Mouse (Mus musculus) spleen, adult 18-20 months (tissue): ENCODE results near the gene Soga1.

Experiments
- DNase-seq, 2 experiments: peaks; one replicate each; pipeline ENCODE4 v3.0.0; 2022; ENCODE audit warnings: mixed read lengths in 2 of 2

The Soga1 gene

DNA sequence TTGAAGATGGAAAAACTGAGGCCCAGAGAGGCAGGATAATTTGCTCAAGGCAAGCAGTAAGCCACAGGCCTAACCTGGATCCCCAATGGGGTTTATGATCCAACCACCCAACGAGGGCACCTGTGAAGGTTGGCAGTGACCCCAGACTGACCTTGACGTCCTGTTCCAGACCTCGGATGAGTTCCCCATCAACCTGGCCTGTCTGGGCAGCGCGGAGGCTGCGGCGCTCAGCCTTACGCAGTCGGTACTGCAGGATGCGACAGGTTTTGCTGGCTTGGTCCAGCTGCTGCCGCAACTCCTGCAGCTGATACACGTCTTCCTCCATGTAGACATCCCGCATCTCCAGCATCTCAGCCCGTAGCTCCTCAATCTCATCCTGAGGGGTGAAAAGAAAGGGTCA, 19.0 kb downstream of the Soga1 start:
- DNase-seq = no peak

DNA sequence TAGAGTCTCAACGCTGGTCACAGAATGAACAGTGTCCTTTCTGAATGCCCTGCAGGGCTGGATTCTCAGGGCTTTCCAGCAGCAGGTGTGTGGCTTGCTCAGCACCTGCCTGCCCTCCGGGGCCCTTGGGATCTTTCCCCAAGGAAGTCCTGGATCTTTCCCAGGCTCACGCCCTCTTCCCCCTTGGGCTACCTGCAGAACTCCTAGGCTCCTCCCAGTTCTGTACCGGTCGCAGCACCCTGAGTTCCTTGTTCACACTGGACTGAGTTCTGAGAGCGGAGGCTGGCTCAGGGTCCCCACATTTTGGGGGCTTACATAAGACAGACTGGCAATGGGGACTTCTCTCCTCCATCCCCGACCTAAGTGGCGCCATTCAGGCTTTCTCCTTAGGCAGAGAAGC, 19.9 kb downstream of the Soga1 start:
- no peak for DNase-seq

DNA sequence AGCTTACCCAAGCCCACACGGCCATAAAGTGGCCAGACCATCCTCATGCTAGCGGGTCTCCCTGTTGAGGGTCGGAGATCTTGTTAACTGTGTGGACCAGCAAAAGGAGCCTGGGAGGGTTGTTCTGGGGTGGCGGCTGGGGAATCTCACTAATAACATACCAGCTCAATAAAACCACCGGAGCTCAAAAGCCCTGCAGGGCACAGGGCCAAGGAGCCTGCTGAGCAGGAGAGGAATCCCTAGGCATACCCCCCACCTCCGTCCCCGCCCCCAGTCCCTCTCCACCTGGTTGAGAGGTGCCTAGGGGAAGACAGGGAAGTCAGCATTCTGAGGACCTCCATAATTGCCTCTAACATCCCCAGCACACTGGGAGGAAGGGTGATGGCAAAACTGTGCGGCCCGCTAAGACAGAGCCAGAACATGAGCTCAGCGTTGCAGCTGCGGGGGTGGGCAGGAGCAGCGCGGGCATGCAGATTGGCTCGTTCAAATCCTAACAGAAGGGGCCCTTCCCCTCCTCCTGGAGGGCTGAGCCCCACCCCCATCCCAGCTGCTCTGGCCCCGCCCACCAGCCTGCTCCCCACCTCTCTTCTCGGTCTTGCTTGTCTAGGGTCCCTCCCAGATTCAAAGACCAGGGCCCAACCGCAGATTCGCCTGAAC, 20.6 kb downstream of the Soga1 start:
- no peak for DNase-seq

DNA sequence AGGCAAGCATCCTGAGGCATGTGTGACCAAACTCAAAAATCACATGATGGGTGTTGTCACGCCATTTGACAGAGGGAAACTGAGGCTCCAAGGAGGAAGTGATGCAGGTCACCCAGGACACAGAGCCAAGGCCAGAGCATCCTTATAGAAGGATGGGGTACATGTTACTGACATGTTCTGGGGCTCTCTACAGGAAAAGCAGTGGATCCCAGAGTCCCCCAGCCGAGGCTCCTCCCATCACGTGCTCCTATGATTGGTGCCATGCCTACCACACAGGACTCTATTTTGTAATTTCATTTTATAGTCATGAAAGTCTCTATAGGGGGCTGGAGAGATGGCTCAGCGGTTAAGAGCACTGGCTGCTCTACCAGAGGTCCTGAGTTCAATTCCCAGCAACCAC, 21.3 kb downstream of the Soga1 start:
- DNase-seq = no peak

DNA sequence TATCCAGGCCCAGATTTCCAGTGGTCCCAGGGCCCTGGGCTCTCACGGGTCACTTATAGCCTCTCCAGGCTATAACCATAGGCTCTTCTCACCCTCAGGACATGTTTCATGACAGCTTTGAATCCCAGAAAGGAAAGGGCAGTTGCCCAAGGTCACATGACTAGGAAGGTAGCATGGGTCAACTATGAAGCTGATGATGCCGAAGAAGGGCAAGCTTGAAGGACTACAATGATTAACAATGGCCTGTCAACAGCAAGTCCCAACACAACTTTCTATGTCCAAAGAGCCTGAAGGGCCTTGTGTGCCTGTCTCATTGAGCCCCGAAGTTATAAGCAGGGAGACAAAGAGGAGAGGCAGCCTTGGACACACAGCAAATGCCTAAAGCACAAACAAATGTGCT, 21.9 kb downstream of the Soga1 start:
- DNase-seq = no peak

DNA sequence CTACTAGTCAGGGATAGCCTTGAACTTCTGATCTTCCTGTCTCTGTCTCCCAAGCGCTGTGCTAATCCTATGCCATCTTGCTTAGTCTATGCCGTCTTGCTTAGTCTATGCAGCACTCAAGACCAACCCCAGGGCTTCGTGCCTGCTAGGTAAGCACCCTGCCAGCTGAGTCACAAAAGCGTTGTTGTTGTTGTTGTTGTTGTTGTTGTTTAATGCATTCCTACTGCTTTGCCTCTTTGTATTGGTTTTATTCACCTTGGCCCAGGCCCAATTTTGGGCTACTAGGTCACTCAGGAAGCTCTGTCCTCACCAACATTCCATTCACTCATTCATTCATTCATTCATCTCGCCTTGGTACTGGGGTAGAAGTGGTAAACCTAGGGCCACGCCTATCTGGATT, 23.3 kb downstream of the Soga1 start:
- DNase-seq = no peak

DNA sequence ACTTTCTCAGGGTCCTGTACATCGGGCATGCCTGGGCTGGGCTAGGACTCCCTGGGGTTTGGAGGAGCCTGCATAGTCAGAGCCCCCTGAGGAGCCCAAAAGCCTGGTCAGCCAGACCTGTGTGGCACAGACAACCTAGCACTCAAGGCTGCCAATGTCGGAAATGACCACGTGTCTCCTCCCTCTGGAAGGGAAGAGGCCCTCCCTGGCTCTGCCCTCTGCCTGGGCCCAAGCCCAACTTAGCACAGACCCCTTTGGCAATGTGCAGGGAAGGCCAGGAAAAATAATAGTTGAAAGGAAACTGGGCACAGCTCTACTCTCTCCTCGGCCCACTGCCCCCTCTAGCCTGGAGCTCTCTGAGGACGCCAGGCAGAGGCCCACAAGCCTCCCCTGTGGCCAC, 24.2 kb downstream of the Soga1 start:
- DNase-seq = no peak

DNA sequence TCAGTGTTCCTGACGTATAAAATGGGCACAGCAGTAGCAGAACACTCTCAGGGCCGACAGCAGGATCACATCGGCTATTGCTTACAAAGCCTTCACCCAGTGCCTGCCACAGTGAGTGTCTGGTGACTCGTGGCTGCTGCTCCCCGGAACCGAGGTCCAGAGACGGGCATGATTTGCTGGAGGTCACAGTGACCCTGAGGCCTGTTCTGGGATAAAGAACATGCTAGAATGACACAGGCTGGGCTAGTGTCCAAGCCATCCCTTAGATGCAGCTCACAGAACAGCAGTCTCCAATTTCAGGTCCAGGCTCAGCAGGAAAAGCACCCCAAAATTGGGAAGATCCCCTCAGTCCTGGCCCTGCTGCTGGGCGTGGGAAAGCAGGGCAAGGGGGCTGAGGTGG, 24.8 kb downstream of the Soga1 start:
- no peak for DNase-seq

DNA sequence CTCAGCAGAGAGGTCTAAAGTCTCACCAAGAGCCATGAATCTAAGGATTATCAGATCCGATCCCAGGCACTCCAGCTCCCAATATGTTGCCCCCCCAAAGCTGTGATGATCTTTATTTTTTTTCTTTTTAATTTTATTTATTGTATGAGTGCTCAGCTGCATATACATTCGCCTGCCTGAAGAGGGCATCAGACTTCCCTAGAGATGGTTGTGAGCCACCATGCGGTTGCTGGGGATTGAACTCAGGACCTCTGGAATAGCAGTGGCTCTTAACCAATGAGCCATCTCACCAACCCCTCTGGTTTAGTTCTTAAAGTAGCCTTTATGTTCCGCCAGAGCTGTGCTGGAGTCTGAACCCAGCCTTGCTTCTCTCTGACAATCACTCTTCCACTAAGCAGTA, 25.3 kb downstream of the Soga1 start:
- no peak for DNase-seq

DNA sequence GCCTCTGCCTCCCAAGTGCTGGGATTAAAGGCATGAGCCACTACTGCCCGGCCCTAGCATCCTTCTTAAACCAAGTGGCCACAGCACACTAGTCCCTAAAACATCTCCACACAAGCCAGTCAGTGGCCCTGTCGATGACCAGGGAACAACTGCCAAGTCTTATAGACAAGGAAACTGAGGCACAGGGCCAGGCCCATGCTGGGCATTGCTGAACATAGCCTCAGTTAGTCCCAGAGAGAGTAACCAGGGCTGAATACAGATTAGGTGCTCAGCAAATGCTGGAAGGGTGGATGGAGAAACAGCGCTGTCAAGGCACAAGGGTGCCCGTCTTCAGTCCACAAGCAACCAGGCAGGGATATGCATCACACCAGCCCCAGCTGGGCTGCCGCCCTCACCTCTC, 25.9 kb downstream of the Soga1 start:
- no peak for DNase-seq

DNA sequence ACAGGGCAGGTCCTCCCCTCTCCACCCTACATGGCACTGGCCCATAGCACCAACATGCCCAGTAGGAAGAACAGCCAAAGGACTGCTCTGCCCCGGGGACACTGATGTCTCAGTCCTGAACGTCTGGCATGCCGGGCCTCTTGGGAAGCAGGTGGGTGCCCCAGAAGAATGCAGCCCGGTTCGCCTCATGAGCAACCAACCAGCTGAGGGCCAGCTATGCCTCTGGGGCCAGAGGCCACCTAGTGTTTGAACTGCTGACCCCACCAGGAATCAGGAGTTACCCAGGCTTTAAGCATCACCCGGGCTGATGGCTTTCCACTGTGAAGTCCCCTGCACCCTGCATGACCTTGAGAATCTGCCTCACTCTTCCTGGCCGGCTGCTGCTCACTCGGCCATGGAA, 26.6 kb downstream of the Soga1 start:
- DNase-seq = no peak

DNA sequence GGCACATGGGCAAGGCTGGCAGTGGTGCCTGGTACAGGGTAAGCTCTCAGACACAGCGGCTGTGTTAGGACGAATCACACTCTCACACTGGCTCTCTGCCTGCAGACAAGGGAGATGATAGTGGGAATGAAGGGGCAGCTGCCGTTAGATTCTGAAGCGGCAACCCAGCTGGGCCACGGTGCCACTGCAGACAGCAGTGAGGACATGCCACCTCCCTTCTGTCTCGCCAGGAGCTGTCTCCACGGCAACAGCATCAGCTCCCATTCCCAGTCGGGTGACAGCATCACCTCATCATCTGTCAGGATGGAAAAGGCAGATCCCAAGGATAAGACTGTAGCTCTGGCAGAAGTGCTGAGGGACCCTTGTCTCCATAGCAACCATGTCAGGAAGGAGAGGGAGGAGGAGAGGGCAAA, 29.2 kb downstream of the Soga1 start:
- DNase-seq = no peak

DNA sequence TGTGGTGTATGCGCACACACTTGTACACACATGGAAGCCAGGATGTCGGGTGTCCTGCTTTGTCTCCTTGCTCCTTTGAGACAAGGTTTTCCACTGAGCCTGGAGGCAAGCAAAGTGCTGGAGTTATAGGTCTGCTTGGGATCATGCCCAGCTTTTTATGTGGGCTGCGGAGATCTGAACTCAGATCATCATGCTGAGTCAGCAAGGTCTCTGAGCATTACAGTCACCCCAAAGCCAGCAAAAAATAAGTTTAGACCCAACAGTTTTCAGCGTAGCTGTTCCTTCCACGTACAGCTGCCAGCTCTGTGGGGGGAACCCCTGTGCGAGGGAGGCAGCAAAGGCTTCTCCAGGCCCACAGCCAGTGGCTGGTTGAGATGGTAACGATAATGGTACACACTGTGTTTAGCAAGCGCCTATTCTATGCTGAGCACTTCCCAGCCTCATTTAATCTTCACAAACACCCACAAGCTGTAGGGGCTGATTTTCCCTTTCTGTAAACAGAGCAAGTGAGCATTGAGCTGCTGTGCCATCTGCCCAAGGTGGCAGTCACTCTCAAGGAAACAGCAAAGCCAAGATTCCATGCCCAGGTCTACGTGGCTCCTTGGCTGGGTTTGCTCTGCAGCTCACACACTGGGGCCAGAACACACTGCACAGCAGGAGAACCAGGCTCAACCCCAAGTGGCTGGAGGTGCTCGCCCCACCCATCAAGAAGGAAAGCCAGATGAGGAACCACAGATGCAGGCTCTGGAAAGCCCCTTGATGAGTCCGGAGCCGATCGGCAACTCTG, 30.5 kb downstream of the Soga1 start:
- DNase-seq = no peak

DNA sequence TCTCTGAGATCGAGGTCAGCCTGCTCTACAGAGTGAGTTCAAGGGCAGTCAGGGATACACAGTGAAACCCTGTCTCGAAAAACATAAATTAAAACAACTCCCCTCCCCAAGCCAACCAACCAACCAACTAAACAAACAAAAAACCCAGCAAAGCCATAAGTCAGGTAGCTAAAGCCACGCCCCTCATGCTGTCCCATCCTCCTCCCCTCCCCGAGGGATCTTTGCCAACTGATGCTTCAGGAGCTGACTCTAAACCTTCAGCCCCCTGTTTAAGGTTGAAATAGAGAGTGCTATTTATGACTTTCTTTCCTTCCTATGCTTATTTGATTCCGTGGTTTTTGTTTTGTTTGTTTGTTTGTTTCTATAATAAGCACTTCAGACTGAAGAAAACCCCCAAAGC, 32.1 kb downstream of the Soga1 start:
- DNase-seq = no peak

DNA sequence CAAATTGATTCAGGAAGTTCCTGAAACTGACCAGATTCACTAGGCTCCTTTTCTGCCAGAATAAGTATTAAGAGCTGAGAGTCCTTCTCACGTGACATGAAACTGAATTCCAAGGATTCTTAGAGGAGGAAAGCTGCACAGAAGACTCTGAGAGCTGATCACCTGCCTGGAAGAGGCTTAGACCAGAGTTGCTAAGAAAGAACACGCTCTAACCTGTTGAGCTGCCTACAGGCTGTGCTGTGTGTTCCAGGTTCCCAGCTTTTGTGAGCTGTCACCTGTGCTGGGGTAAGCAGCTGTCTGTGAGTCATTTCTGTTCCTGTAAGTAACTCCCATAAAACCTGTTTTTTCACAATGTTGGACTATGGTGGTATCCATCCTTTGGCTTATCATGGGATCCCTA, 33.1 kb downstream of the Soga1 start:
- DNase-seq = no peak

DNA sequence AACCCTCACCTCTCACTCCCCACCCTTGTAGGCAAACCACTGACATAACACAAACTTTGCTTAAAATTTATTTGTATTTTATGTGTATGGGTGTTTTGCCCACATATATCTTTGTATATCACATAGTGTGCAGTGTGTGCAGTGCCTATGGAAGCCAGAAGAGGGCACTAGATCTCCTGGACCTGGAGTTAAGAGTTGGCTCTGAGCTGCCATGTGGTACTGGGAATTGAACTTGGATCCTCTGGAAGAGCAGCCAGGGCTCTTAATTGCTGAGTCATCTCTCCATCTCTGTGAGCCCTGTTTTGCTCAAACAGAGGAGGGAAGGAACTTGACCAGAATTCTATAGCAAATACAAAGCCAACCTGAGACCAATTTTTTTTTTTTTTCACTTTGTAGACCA, 35.1 kb downstream of the Soga1 start:
- no peak for DNase-seq

DNA sequence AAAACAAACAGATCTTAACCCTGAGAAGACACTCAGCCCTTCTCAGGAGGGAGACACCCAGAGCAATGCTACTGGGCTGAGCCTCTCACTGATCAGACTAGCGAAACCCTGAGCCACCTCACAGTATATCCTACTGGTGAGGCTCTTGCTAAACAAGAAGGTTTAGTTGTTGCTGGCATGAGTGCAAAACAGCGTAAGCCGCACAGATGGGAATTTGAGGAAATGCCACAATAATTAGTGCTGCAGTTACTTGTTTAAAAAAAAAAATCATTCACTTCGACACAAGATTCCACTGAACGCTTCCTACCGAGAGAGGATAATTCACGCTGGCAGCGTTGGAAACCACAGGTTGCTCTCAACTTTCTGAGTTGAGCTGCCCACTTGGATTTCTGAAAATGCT, 35.5 kb downstream of the Soga1 start:
- DNase-seq = no peak

DNA sequence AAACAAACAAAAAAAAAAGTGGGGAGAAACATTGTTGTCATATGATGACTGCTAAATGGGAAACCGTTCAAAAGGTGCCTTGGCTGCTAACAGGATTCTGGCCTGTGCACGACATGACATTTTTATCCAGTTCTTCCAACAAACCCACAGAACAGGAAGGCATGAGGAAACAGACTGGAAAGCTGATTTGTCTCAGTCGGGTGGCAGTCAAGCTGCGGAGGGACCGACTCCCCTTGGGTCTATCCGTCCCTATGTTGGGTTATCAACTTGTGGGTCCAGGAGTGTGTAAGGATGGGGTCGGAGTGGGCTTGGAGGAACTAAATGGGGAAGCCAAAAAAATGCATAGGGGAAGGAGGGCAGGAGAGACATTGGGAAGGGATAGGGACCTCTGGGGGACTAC, 37.6 kb downstream of the Soga1 start:
- no peak for DNase-seq

DNA sequence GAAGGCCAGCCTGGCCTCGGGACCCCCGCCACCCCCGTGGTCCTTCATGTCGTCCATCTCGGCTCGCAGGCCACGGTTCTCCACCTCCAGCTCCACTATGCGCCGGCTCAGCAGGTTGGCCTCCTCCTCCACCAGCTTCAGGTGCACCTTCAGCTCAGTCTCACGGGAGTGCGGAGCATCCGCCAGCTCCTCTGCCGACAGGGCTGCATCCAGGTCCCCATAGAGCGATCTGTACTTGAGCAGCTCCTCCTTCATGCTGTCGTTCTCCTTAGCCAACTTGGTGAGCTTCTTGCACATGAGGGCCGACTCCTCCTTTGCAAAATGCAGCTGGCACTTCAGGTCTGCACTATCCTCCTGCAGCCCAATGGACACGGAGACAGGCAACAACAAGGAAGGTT, 38.4 kb downstream of the Soga1 start:
- DNase-seq = no peak

DNA sequence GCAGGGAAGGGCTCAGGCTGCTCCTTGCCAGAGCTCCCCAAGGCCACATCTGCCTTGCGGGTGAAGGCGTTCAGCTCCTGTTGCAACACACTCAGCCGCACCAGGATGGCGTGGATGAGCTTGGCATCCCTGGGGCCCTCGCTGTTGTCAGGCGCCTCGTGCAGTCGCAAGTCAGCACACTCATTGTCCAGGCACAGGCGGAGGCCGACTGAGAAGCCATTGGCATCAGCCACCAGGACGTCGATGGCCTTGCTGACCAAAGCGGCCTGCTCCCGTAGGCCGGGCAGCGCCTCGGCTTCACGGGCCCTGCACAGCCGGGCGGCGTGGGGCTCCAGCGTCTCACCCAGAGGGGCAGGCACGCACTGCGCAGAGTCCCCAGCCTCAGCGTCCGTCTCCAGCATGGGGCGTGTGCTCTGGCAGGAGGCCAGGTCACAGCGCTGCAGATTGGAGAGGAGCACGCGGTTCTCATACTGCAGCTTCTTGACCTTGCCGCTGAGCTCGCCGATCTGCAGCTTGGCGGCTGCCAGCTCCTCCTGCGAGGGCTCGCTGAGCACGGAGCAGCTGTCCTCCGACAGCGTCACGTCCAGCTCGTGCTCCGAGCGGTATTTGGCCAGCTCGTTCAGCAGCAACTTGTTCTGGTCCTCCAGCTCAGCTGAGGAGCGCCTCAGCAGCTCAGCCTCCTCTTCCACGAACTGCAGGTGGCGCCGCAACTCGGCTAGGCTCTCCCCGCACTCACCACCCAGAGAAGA, 39.0 kb downstream of the Soga1 start:
- DNase-seq = no peak

DNA sequence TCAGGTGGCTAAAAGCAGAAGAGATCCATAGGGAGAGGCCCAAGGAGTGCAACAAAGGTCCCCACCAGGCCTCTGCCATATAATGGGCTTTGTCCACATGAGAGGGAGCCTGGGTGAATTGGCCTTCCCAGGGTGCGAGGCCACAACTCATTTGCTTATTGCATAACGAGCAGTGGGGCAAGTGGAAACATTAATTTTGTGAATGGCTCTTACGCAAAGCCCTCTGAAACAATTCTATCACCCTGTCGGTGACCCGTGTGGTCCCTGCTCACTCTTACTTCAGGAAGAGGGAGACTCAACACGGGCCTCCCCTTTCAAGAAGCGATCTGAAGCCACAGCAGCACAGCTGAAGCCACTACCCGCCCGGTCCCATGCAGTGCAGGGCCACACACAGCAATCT, 41.8 kb downstream of the Soga1 start:
- no peak for DNase-seq

DNA sequence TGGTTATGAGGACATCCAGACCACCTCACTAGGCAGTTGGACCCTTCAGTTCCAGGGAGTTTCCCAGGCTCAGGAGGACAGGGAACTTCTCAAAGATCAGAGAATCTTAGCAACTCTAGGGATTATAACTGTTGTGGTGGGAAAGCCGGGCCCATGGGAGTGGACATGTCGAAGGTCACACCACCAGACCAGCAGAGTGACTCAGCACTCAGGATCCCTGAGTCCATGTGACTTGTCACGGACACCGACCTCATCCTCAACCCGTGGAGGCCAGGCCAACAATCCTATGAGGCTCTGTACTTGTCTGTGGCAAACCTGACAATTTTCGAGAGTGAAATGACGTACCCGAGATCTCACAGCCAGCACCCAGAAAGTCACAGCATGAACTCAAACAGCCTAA, 42.7 kb downstream of the Soga1 start:
- no peak for DNase-seq

DNA sequence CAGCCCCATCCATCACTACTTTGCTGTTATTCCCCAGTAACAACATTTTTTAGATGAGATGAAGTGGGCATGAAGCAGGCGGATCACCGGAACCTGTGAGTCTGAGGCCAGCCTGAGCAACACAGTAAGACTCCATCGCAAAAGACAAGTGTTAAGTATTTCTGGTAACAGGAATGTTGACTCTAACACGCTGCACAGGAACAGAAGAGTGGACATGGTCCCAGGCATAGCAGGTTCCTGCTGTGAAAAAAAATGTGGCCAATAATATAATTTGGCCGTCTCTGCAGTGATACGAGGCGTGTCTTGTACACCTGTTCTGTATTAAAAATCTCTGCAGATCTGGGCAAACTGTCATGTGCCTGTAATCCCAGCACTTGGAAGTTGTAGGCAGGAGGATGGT, 43.7 kb downstream of the Soga1 start:
- no peak for DNase-seq

DNA sequence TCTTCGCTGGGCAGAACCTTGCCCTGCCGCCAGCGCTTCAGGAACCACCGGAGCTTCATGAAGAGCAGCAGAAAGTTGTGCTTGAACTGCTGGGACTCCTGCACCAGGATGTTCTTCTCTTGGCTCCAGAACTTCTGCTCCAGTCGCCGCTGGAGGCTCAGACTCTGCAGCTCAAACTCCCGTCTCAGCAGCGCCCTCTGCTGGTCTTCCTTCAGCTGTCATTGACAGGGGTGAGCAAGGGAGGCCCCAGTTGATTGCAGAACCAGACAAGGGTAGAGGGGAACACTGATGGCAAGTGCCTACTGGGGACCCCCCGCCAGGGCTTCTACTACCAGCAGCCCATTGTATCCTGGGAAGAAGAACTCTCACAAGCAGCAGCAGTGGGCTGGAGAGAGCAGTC, 48.2 kb downstream of the Soga1 start:
- peak; percentile 59 to 83 for DNase-seq
